Mouse (Mus musculus) liver, postnatal 0 days (tissue): ENCODE results near the gene Fras1.

ENCODE experiments used
- CTCF ChIP-seq: sonication (generic); IDR thresholded peaks from 2 replicates; pipeline ENCODE4 v1.5.1; 2016; ENCODE audit warnings: antibody characterized with exemption, low read depth
- EP300 ChIP-seq: IDR thresholded peaks from 2 replicates; pipeline ENCODE4 v1.6.1; 2016; ENCODE audit warnings: antibody characterized with exemption, low read depth, mild to moderate bottlenecking

DNA sequence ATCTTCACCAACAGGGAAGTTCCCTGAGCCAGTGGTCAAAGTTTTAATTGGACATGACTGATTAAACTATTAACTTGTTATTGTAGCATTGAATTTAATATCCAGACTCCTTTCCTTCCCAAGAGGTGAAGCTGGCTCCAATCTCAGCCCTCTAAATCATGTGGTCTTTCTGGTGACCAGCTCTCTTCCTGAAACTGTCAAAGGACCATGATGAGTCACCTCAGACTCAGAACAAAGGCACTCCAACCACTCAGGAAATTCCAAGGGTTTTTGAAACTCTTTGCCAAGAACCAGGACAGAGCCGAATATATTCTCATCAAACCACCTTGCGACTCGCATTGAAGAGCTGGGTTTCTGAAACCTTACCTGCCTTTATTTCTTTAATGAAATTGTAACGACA is 430.5 kb downstream of the Fras1 start:
- TF ChIP-seq CTCF (no peak), EP300 (no peak)
